Mouse (Mus musculus) spleen, postnatal 14 days (tissue): ENCODE measurements around the gene Mrps22.

Source experiments
- DNase-seq, 2 experiments: peaks; one replicate each; pipeline ENCODE4 v3.0.0; 2021 to 2022; ENCODE audit warnings: low spot score in 2 of 2

The Mrps22 gene

GRCm38 (mm10) chr9:98601156-98601836 lies at the start of gene Mrps22:
TSS of gene Mrps22 (minus strand) at chr9:98601660.
- peak; percentile 40 to 63 for DNase-seq

DNA sequence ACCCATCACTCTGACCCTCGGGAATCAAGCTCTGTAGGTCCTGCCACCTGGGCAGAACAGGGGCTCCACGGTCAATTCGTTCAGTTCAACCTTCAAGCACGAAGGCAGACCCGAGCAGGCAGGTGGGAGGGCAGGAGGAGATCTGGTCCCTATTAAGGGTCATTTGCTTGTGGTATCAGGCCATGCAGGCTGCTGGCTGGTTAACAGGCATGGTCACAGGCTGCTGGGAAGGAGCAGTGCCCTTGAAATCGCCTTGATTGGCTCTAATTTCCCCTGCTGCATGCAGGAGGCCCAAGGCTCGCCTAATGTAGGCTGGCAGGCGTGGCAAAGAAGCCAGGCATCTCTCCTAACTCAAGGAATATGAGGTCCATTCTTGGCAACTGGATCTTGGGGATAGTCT lies 49.1 kb upstream of the Mrps22 start:
- no peak for DNase-seq

DNA sequence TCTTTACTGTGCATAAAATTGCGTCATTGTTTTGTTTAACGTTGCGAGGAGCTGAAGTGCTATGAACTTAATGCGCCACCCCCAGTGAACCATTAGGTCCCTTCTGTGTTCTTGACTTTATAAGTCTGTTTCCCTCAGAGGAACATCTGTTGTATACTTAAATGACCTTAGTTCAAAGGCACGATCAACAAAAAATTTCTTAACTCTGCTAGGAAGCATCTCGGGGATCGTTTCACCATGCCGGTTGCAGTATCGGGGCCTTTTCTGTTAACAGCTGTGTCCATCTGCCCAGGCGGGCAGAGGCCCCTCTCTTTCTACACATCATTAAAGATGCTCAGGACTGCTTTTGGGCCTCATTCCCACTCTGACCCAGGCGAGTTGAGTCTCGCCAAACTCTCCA lies 46.0 kb upstream of the Mrps22 start:
- DNase-seq = no peak

GRCm38 (mm10) chr9:98645750-98646149 lies 44.3 kb upstream of the Mrps22 start:
- DNase-seq = no peak

- DNase-seq = no peak
These were observed 40.7 kb upstream of the Mrps22 start for GRCm38 (mm10) chr9:98642126-98642525.

DNA sequence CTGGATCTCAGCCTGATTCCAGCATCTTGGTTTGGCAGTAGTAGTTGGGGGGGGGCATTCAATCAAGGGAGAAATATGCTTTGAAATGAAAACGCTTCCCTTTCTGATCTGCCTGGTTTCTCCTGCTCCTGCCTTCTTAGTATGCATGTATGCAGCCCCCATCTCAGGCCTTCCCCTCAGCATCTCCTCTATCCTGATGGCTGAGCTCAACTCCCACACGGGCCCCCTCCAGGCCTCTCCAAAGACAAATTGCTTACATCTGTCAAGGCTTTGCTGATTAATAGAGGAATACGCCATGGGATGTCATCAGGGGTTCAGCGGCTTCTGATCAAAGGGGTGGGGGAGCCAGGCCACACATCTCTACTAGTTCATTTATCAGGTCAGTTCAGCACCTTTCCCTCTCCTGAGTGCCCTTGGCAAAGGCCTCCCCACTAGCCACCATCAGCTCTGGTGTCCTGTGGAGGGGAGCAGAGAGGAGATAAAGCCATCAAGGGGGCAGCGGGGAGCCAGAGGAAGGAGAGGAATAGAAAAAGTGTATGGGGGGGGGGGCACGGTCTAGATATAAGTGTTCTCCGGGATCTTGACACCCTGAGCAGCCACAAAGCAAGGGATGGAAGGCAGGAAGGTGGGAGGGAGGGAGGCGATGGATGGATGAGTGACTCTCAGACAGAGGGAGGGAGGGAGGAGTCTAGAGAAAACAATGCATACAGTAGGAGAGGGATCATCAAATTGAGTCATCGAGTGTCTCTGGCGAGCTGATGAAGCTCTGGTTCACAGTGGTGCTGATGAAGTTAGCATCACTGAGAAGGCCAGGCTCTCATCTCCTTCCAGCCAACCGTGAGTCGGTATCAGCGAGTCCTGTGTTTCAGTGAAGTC lies 32.1 kb upstream of the Mrps22 start:
- no peak for DNase-seq

DNA sequence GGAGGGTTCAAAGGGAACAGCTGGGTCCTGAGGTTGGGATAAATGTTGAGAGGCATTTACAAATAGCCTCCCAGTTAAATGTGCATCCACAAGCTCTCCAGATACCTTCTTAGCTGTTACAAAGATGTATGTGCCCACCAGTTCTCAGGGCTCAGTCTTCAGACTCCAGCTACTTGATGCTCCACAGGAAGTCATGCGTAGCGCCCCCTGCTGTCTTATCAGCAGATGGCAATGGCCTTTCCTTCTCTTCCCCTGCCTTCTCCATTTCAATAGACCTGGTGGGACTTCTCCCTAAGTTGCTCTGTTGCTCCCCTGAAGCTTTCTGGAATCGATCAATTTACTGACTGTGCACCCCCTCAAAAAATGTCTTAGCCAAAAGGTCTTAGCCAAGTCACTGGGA lies 27.0 kb upstream of the Mrps22 start:
- DNase-seq = no peak

DNA sequence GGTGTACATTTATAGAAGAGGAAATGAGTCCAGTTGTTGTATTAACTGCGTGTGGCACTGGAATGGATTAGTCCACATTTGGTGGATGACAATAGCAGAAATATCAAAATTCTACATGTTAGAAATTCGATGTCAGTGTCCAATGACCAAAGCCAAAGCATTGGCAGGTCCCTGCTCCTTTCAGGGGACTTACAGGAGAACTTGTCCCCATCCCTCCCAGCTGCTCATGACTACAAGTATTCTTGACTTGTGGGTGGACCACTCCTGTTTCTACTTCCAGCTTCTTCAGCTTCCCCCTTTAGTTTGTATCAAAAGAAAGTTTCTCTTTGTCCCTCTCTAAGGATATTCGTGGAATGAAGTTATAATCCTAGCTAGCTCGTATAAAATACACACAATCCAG lies 3.4 kb upstream of the Mrps22 start:
- no peak for DNase-seq

DNA sequence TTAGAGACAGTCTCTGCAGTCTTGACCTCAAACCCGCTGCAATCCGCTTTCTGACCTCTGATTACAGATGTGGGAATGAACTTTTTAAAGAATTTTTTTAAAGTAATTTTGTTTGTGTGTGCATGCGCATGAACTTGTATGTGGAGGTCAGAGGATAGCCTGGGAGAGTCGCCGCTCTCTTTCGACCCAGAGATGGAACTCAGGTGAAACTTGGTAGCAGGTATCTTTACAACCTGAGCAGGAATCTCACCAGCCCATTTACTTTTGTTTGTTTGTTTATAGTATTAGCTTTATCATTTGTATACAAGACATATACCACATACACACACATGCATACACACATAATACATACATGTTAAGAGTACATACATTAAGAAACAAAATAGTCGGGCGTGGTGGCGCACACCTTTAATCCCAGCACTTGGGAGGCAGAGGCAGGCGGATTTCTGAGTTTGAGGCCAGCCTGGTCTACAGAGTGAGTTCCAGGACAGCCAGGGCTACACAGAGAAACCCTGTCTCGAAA lies 438 bp upstream of the Mrps22 start:
- DNase-seq = no peak

DNA sequence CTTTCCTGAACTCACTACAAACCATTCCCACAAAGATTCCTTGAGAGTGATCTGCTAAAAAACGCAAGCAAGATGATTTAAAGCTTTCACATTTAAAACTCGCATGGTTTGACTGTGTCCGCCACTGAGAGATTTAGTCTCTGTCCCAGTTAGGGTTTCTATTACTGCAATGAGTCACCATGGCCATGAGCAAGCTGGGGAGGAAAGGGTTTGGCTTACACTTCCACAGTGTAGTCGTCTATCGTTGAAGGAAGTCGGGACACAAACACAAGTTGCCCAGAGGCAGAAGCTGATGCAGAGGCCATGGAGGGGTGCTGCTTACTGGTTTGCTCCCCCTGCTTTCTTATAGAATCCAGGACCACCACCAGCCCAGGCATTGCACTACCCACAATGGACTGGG lies 1.4 kb downstream of the Mrps22 start:
- DNase-seq = no peak

DNA sequence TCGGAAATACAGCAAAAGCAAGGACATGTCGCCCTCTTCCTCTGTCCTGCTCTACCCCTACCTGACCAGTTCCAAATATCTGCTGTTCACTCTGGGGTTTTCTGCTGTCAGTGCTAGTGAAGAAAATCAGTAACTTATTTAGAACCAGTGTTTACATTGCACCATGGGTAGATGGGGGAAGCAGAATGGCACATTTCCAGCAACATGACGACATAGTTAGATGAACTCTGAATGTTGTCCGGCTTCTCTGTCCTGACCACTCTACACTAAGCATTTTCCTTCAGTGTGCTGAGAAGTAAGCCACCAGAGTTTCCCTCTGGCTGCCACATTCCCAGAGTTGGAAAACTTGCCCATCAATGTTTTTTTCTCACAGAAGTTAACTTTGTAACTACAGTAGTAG lies 17.6 kb downstream of the Mrps22 start:
- DNase-seq = no peak

DNA sequence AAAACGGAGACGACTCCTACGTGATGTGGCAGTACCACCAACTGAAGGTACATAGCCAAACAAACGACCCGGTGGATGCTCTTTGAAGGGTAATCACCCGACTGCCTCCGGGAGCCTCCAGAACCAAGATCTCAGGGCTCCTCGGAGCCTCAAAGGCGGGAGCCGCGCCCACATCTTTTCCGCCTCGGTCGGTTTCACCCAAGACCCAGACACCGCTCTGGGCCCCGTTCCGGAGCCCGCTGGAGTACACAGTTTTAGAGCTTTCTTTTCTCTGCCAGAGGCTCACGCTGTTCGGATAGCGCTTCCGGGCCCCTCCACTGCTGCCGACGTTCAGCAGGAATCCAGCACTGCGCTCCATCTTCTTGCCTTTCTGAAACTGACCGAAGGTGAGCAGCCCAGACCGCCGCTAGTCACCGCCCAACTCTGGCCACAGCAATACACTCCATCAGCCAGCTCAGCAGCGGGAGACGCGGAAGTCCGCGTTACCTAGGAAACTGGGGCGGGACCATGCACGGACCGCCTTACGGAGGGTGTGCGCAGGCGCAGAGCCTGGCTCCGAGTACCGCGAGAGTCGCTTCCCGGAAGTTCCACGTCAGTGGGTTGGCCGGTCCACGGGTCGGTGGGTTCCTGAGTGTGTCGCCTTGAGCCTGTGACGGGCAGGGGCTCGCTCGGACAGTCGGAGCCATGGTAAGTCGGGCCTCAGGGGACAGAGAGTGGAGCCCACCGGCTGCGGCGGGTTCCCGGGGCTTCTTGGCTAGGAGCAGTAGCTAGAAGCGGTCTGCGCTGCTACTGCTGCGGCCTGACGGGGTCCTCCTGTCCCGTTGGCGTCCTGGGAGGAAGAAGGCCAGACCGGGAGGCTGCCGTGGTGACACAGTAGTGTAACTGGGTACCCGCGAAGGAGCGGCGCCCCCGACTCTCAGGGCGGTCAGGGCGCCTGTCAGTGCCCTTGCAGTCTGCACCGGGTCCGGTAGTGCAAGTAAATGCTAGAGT lies 38.0 kb downstream of the Mrps22 start, which contains the start of gene Copb2:
Copb2 (plus strand) TSS at position 585 of the 990 bp plus-strand sequence.
- DNase-seq = peak; percentile 98 to 99

GRCm38 (mm10) chr9:98544042-98544441 lies 57.4 kb downstream of the Mrps22 start:
- no peak for DNase-seq
